Mouse (Mus musculus) heart, embryonic 15.5 days (tissue): Measurements from ENCODE around the gene Fabp3. TPM values are rescaled to one million over a fixed set of nuclear protein-coding genes. Genes with fewer than 3 reads are reported as not detected.

ENCODE experiments used
- ATAC-seq: fragments of 200-750 bp; cut with Nextera tagmentation; replicated peaks from 2 replicates; pipeline ENCODE4 v1.8.0; 2017; ENCODE audit warnings: low read depth, moderate TSS enrichment; ENCODE audit not compliant: insufficient number of reproducible peaks, insufficient read depth, low FRiP score
- H3K27ac ChIP-seq: fragments of 300-500 bp; sonication (generic); 2 replicates; pipeline ENCODE4 v1.5.1; 2015; ENCODE audit warnings: mild to moderate bottlenecking, inconsistent platforms
- H3K27me3 ChIP-seq: fragments of 300-500 bp; sonication (generic); 2 replicates; pipeline ENCODE4 v1.6.1; 2015; ENCODE audit warnings: inconsistent platforms
- H3K36me3 ChIP-seq: fragments of 300-500 bp; sonication (generic); 2 replicates; pipeline ENCODE4 v1.6.1; 2015; ENCODE audit warnings: mild to moderate bottlenecking, inconsistent platforms
- H3K4me1 ChIP-seq: fragments of 300-500 bp; sonication (generic); replicated peaks from 2 replicates; pipeline ENCODE4 v1.6.1; 2015; ENCODE audit warnings: inconsistent platforms
- H3K4me2 ChIP-seq: fragments of 300-500 bp; sonication (generic); 2 replicates; pipeline ENCODE4 v1.6.1; 2015; ENCODE audit warnings: inconsistent platforms, mild to moderate bottlenecking, moderate library complexity
- H3K4me3 ChIP-seq: fragments of 300-500 bp; sonication (generic); 2 replicates; pipeline ENCODE4 v1.5.1; 2015; ENCODE audit warnings: mild to moderate bottlenecking, inconsistent platforms
- H3K9ac ChIP-seq: fragments of 300-500 bp; sonication (generic); 2 replicates; pipeline ENCODE4 v1.6.1; 2015; ENCODE audit warnings: mild to moderate bottlenecking, inconsistent platforms
- H3K9me3 ChIP-seq: fragments of 300-500 bp; sonication (generic); replicated peaks from 2 replicates; pipeline ENCODE4 v1.6.1; 2016; ENCODE audit warnings: inconsistent platforms
- WGBS: fragments of 180-500 bp; shearing (Covaris S2); methylation state at CpG from one replicate; pipeline ENCODE4 v1.1.7; 2015; ENCODE audit warnings: mixed read lengths; 5-methylcytosine and 5-hydroxymethylcytosine counted together
- polyA plus RNA-seq: library from polyadenylated mRNA; unstranded; fragments of >200 nt; fragmentation: Nextera tagmentation; extraction: Ambion mirVana; gene quantifications from 2 replicates; pipeline ENCODE4 v1.2.1, GENCODE M21; 2015

Fabp3 gene
- polyA plus RNA-seq, 1 experiment from 2014 or later: 1,729 TPM

DNA sequence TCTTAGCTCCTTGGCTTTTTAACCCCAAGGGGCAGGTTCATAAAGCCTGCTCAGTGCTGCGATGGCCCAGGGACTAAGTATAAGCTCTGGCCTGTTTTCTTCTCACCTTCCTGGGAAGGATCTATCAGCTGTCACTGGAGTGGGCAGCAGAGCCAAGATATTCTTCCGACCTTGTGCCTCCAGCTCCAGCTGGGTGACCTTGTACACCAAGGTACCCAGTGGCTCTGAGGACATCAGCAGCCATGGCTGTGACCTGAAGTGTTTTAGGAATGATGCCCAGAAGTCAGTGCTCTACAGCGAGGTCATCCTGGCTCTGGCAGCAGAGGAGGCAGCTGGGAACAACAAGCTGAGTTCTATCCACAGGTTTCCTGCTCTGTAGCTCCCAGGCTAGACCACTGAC lies 4.1 kb downstream of the Fabp3 start:
- H3K9me3 ChIP-seq: no peaks in the 10 kb centered on the region
- H3K4me3 ChIP-seq: no peak overlapping the region
- H3K27me3 ChIP-seq: peaks cover 3% of the 10 kb centered on the region; the same call in 1 of the 2 replicates
- H3K36me3 ChIP-seq: peaks cover 25% of the 10 kb centered on the region; the same call in 1 of the 2 replicates
- no peak overlapping the region for H3K9ac ChIP-seq
- peak overlapping the region; percentile 90 for H3K27ac ChIP-seq
- H3K4me2 ChIP-seq: peak overlapping the region; percentile 86; the same call in 1 of the 2 replicates
- no peak for ATAC-seq
- peaks cover 72% of the 10 kb centered on the region for H3K4me1 ChIP-seq
- 45% methylated on average over 3 of the region's 3 CpGs for WGBS

DNA sequence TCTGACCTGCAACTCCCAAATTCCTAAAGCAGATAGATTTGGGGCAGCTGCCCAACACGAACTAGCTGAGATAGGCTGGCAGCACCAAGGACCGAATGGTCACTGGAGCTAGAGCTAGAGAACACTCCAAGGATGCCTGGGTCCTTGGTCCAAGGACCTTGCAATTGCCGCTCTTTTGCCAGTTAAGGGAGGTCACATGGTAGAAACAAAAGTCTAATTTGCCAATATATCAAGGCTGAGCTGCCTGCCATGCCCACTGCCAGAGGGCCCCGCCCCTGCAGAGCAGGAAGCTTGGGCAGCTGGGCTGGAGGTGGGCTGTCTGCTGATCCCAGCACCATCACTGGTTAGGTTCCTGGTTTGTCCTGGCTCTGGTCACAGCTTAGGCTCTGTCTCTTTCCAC lies 5.2 kb downstream of the Fabp3 start:
- H3K36me3 ChIP-seq: peaks cover 25% of the 10 kb centered on the region; the same call in 1 of the 2 replicates
- H3K4me2 ChIP-seq: no peak overlapping the region
- ATAC-seq: no peak
- H3K4me1 ChIP-seq: peaks cover 74% of the 10 kb centered on the region
- no peaks in the 10 kb centered on the region for H3K9me3 ChIP-seq
- WGBS: 85% methylated on average over 4 of the region's 4 CpGs
- no peak overlapping the region for H3K9ac ChIP-seq
- H3K27me3 ChIP-seq: peaks cover 3% of the 10 kb centered on the region; the same call in 1 of the 2 replicates
- H3K27ac ChIP-seq: no peak overlapping the region
- H3K4me3 ChIP-seq: no peak overlapping the region

DNA sequence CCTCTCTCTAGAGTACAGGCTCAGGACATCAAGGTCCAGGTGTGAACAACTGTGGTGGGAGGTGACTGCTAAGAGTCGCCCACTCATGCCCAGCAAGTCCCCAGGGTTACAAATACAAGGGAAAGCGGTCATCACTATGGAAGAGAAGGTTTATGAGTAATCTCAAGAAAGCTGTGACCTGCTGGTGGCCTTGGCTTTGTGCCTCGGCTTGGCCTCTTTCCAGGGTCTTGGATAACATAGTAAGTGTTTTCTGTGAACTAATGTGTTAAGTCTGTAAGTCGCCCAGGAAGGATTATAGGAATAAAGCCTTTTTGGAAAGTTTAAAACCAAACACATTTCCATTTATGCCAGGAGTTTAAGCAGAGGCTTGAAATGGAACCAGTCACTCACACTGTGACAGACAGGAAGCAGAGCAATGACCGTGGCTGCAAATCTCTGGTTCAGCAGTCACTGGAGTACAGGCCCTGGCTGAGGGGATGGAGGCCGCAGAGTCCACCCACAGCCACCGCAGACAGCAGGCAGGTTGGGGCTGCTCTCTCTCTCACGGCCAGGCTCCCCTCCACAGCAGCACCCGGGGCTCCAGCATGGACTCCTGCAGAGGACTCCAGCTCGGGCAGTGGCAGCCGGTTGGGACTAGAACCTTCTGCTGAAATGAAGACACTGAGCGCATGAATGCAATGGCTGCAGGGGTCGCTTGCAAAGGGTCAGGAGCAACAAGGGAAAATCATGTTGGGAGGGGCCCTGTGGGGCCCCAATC lies 7.6 kb downstream of the Fabp3 start:
- Histone ChIP-seq H3K4me2 (no peak overlapping the region), H3K27me3 (no peaks in the 10 kb centered on the region), H3K27ac (peak overlapping the region; percentile 85), H3K4me1 (peaks cover 73% of the 10 kb centered on the region), H3K9me3 (no peaks in the 10 kb centered on the region), H3K36me3 (peaks cover 27% of the 10 kb centered on the region; the same call in 1 of the 2 replicates), H3K4me3 (no peak overlapping the region), H3K9ac (peak overlapping the region; percentile 7)
- WGBS: 45% methylated on average over 13 of the region's 13 CpGs
- no peak for ATAC-seq

DNA sequence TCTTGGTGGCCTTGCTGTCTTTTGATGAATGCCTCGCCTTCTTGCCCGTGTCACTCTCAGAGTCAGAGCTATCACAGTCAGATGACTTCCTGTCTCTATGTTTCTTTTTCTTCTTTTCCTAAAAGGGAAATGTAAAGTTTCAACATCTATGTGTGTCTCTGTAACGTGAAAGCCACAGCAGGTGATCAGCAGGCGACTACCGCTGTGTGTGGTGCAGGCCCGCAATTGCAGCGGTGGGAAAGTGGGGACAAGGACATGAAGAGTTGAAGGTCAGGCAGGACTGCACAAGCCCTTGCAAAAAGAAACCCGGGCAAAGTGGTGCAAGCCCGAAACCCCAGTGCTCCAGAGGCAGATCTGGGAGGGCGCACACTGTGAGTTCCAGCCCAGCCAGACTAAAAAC lies 8.3 kb downstream of the Fabp3 start:
- no peak overlapping the region for H3K4me2 ChIP-seq
- H3K9me3 ChIP-seq: no peaks in the 10 kb centered on the region
- H3K27ac ChIP-seq: peak overlapping the region; percentile 85
- no peak overlapping the region for H3K9ac ChIP-seq
- ATAC-seq: no peak
- WGBS: 51% methylated on average over 10 of the region's 10 CpGs
- H3K4me3 ChIP-seq: no peak overlapping the region
- H3K36me3 ChIP-seq: peaks cover 29% of the 10 kb centered on the region; the same call in 1 of the 2 replicates
- H3K4me1 ChIP-seq: peaks cover 72% of the 10 kb centered on the region
- H3K27me3 ChIP-seq: no peaks in the 10 kb centered on the region

DNA sequence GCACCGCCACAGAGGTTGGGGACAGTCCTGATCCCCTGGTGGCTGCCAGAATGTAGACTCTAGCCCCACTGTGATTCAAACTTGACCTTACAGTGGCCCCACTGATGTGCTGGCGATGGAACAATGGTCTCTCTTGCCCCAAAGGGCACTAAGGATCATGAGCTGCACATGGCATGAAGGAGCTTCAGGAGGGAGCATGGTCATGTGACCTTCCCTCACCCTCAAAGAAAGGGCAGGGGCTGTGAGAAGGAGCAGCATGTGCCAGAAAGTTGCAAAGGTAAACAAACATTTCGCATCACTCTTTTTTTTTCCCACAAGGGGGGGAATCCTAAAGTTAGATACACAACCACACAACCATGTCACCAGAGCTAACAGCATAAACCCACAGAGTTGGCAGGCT lies 9.7 kb downstream of the Fabp3 start:
- H3K36me3 ChIP-seq: peaks cover 27% of the 10 kb centered on the region; the same call in 1 of the 2 replicates
- no peak for ATAC-seq

DNA sequence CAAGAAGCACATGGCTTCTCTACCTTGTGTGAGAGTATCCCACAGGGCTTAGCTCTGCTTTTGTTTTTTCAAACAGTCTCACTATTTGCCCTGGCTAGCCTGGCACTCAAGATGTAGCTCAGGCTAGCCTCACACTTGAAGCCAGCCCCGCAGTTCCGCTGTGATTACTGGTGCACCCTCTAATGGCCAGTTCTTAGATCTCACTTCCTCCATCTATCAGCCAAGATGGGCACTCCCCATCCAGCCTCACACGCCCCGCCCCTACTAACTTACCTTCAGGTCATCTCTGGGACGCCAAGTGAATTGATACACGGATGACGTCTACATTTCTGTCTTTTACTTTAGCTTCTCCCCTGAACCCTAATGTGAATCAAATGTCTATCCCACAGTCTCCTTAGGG lies 11.2 kb downstream of the Fabp3 start:
- Histone ChIP-seq H3K36me3 (peaks cover 14% of the 10 kb centered on the region; the same call in 1 of the 2 replicates), H3K4me2 (no peak overlapping the region), H3K27me3 (no peaks in the 10 kb centered on the region), H3K9ac (no peak overlapping the region), H3K9me3 (no peaks in the 10 kb centered on the region), H3K4me1 (peaks cover 68% of the 10 kb centered on the region), H3K4me3 (no peak overlapping the region), H3K27ac (no peak overlapping the region)
- 83% methylated on average over 7 of the region's 7 CpGs for WGBS
- no peak for ATAC-seq

More for the DNA sequence above, 9.7 kb downstream of the Fabp3 start:
- H3K4me2 ChIP-seq: no peak overlapping the region
- H3K27me3 ChIP-seq: no peaks in the 10 kb centered on the region
- 84% methylated on average over 3 of the region's 3 CpGs for WGBS
- H3K4me3 ChIP-seq: no peak overlapping the region
- H3K9me3 ChIP-seq: no peaks in the 10 kb centered on the region
- H3K4me1 ChIP-seq: peaks cover 71% of the 10 kb centered on the region
- peak overlapping the region; percentile 46; the same call in 1 of the 2 replicates for H3K27ac ChIP-seq
- H3K9ac ChIP-seq: no peak overlapping the region

DNA sequence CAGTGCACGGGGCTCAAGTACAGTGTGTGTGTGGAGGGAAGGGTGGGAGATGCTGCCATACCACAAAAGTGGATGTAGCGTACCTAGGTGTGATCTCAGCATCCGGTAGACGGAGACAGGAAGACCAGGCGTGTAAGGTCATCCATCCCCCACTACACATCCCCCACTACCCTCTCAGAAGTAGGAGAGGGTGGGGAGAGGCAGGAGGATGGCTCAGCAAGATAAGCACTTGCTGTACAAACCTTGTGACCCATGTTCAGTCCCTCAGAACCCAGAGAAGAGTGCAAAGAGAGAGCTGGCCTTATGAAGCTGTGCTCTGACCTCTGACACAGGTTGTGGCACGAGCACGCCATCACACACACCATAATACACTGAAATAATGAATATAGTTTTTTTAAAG lies 13.2 kb downstream of the Fabp3 start:
- whole genome bisulfite sequencing: 86% methylated on average over 7 of the region's 7 CpGs
- H3K27ac ChIP-seq: 0 out of 2 replicates have a peak overlapping the region, but pooled peaks have one; percentile 29

DNA sequence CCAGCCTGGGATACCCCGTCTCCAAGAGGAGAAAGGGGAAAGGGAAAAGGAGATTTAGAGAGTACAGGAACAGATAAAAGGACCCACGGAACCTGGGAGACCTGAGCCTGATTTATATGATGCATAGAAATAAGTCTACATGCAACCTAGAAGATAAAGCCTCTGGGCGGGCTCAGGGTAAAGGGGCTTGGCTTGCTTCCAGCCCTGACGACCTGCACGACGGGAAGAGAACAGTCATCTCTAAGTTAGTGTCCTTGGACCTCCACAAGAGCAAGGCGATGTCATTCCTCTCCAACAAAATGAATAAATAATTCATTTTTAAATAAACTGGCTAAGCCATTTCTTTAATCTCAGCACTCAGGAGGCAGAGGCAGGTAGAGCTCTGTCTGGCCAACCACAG lies 14.2 kb downstream of the Fabp3 start:
- Histone ChIP-seq H3K27ac (peak overlapping the region; percentile 90), H3K36me3 (peaks cover 26% of the 10 kb centered on the region), H3K9ac (no peak overlapping the region), H3K4me1 (peaks cover 43% of the 10 kb centered on the region), H3K27me3 (no peaks in the 10 kb centered on the region), H3K9me3 (no peaks in the 10 kb centered on the region), H3K4me2 (no peak overlapping the region), H3K4me3 (no peak overlapping the region)
- 58% methylated on average over 7 of the region's 7 CpGs for WGBS
- no peak for ATAC-seq

More for the DNA sequence above, 13.2 kb downstream of the Fabp3 start:
- Histone ChIP-seq H3K4me1 (peaks cover 49% of the 10 kb centered on the region), H3K4me3 (no peak overlapping the region), H3K27me3 (no peaks in the 10 kb centered on the region), H3K36me3 (peaks cover 20% of the 10 kb centered on the region), H3K4me2 (no peak overlapping the region), H3K9me3 (no peaks in the 10 kb centered on the region), H3K9ac (no peak overlapping the region)
- ATAC-seq: no peak

DNA sequence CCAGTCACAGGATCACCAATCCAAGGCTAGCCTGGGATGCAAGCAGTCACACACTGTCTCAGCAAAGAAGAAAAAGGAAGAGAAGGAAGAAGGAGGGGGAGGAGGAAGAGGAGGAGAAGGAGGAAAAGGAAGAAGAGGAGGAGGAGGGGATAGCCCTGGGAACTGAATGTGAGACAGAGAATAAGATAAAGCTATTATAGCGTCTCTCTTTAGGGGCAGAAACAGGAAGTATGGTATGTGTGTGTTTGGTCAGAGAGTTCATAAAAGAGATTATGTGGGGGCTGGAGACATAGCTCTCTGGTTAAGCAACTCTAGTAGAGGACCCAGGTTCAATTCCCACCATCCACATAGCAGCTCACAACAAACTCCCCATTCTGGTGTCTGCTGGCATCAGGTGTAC lies 14.8 kb downstream of the Fabp3 start:
- Histone ChIP-seq H3K4me3 (no peak overlapping the region), H3K9ac (no peak overlapping the region), H3K4me1 (peaks cover 37% of the 10 kb centered on the region), H3K4me2 (no peak overlapping the region), H3K9me3 (no peaks in the 10 kb centered on the region), H3K27me3 (no peaks in the 10 kb centered on the region), H3K36me3 (peaks cover 26% of the 10 kb centered on the region), H3K27ac (peak overlapping the region; percentile 90)
- 32% methylated on average over 1 of the region's 1 CpGs for WGBS
- ATAC-seq: no peak

DNA sequence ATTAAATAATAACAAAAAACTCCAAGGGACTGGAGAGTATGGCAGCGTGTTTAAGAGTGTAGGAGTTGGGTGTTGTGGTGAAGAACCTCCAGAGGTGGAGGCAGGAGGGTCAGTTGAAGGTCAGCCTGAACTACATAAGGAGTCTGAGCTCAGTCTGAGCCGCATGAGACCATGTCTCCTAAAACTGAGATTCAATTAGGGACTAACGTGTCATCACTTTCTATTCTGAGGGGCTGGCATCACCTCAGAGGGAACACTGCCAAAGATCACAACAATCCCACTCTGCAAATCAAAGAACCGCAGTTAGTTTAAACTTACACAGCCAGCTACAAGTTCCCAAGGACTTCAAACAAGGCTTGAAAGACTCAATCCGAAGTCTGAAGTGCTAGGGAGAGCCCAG lies 15.2 kb downstream of the Fabp3 start:
- 23% methylated on average over 5 of the region's 5 CpGs for WGBS
- no peak overlapping the region for H3K4me3 ChIP-seq
- H3K9me3 ChIP-seq: no peaks in the 10 kb centered on the region
- peak; percentile 68 for ATAC-seq
- H3K27ac ChIP-seq: peak overlapping the region; percentile 90
- H3K27me3 ChIP-seq: no peaks in the 10 kb centered on the region
- H3K4me2 ChIP-seq: no peak overlapping the region
- H3K9ac ChIP-seq: no peak overlapping the region
- H3K4me1 ChIP-seq: peaks cover 32% of the 10 kb centered on the region
- H3K36me3 ChIP-seq: peaks cover 26% of the 10 kb centered on the region

DNA sequence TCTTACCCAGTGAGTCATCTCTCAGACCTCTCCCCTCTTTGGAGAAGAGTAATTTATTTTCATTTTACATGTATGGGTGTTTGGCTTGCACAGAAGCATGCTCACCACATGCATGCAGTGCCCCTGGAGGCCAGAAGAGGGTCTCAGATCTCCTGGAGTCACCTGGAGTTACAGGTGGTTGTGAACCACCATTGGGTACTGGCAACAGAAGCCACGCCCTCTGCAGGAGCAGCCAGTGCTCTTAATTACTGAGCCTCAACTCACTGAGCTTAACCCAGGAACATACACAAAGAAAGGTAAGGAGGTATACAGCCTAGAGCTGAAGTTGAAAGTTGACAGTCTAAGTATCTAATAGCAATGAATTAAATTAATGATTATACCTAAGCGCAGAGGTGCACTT lies 17.1 kb downstream of the Fabp3 start:
- H3K36me3 ChIP-seq: peaks cover 32% of the 10 kb centered on the region
- H3K27ac ChIP-seq: no peak overlapping the region
- no peak overlapping the region for H3K4me2 ChIP-seq
- no peaks in the 10 kb centered on the region for H3K9me3 ChIP-seq
- peaks cover 29% of the 10 kb centered on the region for H3K4me1 ChIP-seq
- no peak overlapping the region for H3K4me3 ChIP-seq
- WGBS: 89% methylated on average over 2 of the region's 2 CpGs
- no peaks in the 10 kb centered on the region for H3K27me3 ChIP-seq
- H3K9ac ChIP-seq: no peak overlapping the region
- no peak for ATAC-seq

DNA sequence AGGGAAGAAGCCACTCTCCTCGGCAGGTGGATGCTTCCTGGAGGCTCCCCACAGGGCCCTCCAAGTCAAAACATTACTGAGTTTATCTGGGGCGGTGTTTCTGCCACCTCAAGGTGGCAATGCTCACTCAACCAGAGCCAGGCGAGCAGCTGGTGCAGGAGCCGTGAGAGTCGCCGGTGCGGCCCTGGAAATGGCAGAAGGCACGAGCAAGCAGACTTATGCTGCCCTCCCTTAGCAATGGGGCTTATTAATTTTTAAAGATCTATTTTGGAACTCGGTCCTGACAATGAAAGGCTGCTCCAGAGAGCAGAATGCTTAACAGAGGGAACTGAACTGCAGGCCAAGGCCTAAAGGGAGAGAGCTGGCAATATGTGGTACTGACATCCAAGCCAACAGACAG lies 19.0 kb downstream of the Fabp3 start:
- no peak for ATAC-seq
- H3K36me3 ChIP-seq: peaks cover 29% of the 10 kb centered on the region

More for the DNA sequence above, 19.0 kb downstream of the Fabp3 start:
- Histone ChIP-seq H3K4me3 (no peak overlapping the region), H3K9ac (no peak overlapping the region), H3K27me3 (no peaks in the 10 kb centered on the region), H3K4me2 (no peak overlapping the region), H3K27ac (no peak overlapping the region; the same call in 1 of the 2 replicates), H3K4me1 (peaks cover 17% of the 10 kb centered on the region), H3K9me3 (no peaks in the 10 kb centered on the region)
- 84% methylated on average over 9 of the region's 9 CpGs for WGBS
